Mouse (Mus musculus): ENCODE measurements around the gene Ttyh1.
"Not testable (repeated sequence)": the region's sequence is repeated elsewhere in the genome, so short reads cannot be mapped to it uniquely, and the experiment has no call there.

Gene Ttyh1

GRCm38 (mm10) chr7:4144766-4145551, 25.8 kb downstream of the Ttyh1 start:
- no peak for DNase-seq

DNA sequence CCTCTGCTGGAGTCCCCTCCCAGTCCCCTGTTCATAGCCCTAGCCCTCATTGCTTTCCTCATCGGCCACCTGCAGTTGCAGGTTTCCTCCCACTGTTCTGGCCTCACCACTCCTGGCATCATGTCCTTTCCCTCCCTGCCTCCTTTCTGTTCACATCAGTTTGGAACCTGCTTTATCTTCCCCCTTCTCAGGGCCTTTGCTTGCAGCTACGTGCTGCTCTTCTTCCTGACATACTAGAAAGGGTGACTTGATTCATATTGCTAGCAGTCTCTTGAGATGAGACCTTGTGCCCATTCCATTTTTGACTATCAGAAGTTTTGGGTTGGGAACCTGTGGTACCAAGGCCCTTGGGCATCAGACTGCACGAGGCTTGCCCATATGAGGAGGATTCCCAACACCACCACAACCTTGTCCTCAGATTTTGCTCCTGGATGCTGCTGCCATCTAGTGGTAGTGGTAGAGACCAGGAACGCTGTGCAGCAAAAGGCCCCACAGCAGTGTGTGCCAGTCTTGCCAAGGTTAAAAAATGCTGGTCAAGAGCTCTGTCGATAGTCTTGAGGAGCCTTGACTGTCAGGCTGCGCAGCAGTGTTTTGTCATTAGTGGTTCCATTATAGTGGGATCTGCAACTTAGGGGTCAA, 26.5 kb downstream of the Ttyh1 start:
- DNase-seq = peak; percentile 46

GRCm38 (mm10) chr7:4146241-4147180, 27.3 kb downstream of the Ttyh1 start:
- no peak for DNase-seq

- peak; percentile 37 for DNase-seq
These were observed 28.2 kb downstream of the Ttyh1 start for GRCm38 (mm10) chr7:4147371-4147770.

- no peak for DNase-seq
These were observed 28.6 kb downstream of the Ttyh1 start for GRCm38 (mm10) chr7:4147836-4148235.

DNA sequence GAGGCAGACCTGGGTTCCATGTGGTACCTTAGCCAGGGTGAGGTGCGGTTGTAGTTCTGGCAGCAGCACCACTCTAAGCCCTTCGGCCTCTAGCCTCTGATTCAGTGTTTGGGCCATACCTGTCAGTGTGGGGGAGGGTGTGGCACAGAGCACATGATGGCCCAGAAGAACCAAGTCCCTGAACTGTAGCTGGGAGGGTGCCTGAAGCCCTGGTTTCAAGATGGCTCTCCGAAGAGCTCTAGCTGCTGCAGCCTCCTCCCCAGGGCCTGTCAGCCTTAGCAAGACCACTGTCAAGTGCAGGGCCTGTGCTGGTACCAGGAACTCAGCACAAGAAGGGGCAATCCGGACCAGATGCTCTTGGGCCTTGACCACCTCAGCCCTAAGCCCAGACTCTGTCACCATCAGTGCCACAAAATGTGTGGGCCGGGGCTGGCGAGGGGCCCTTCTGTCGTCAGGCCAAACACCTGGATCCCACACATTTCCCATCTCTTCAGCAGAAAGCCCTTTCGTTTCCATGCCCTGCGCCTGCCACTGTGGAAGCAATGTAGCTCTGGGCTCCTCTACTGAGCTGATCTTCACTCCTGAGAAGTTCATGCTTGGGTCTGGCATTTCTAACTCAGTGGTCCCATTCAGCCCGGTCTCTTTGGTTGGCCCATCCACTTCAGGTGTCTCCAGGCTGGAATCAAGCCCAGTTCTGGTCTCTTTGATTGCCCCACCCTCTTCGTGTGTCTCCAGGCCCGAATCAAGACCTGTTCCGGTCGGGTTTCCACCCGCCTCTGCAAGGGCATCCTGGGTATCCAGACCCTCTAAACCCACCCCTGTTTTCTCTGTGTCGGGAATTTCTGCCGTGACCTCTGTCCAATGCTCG, 29.4 kb downstream of the Ttyh1 start:
- DNase-seq = no peak

- peak; percentile 81 for DNase-seq
These were observed 30.2 kb downstream of the Ttyh1 start for GRCm38 (mm10) chr7:4149209-4150054.

- peak; percentile 62 for DNase-seq
These were observed 30.9 kb downstream of the Ttyh1 start, which contains the start of gene Leng9 for GRCm38 (mm10) chr7:4150059-4150541. Gene Leng9 (minus strand): TSS chr7:4150374.

DNA sequence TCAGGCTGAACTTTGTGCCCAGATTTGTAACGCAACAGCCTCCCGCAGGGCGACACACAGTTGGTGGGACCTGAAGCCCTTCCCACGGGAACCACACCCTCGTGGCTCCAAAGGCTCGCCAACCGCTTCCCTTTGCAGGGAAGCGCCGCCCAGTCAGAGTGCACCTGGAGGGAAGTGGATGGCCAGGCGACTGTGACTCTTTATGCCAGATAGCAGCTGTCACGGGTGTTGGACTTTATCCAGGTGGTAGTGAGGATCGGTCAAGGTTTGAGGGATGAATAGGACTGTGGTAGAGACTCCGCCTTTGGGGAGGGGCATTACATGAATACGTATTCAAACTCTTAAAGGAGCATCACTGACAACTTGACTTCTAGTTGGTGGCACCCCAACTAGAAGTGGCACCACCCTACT, 31.6 kb downstream of the Ttyh1 start:
- DNase-seq = peak; percentile 55

DNA sequence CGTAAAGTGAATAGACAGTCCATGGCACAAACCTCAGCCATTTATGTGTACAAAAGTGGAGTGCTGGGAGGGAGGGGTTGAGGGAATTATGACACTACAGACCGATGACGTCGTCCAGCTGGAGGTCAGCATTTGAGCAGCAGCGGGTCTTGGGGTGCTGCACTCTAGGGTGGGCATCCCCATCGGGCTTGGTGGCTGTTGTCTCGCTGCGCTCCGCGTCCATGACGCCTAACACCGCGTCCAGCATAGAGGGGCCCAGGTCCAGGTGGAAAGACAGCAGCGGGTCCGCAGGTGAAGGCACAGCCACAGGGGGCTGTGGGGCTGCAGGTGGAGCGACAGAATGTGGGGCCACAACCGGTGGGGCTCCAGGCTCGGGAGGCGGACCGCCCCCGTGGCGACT, 32.0 kb downstream of the Ttyh1 start:
- no peak for DNase-seq

- DNase-seq = no peak
These were observed 35.1 kb downstream of the Ttyh1 start for GRCm38 (mm10) chr7:4154356-4154755.

GRCm38 (mm10) chr7:4154976-4155375, 35.8 kb downstream of the Ttyh1 start:
- DNase-seq = no peak

DNA sequence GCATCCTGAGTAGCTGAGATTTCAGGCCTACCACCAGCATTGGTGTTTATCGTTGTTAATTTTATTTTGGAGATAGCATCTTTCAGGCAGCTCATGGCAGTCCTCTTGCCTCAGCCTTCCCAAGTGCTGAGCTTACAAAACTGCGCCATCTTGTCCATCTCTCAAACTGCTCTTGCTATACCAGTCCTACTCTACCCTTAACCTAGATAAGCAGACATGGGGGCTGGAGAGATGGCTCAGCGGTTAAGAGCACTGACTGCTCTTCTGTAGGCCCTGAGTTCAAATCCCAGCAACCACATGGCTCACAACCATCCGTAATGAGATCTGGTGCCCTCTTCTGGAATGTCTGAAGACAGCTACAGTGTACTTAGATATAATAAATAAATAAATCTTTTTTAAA, 42.4 kb downstream of the Ttyh1 start:
- DNase-seq = not testable (repeated sequence)

DNA sequence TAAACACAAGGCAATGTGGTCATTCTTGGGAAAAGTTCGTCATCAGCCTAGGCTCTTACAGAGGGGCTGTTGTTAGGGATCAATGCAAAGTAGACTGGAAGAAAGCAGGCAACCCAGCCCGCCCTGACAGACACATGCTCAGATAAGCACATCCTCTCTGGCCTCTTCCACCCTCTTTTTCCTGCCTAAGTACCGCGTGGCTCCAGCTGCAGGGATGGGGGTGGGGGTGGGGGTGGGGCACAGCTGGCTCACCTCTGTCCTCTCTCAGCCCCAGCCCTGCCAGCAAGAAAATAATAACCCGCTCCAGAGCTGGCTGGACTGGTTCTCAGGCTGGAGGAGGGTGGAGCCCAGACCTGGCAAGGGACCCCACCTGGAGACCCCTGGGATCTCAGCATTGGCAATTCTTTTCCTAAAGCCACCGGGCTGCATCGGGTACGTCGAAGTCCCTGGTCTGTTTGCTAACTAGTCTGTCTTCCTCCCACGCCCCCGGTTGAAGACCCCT, 44.4 kb downstream of the Ttyh1 start:
- DNase-seq = peak; percentile 38

DNA sequence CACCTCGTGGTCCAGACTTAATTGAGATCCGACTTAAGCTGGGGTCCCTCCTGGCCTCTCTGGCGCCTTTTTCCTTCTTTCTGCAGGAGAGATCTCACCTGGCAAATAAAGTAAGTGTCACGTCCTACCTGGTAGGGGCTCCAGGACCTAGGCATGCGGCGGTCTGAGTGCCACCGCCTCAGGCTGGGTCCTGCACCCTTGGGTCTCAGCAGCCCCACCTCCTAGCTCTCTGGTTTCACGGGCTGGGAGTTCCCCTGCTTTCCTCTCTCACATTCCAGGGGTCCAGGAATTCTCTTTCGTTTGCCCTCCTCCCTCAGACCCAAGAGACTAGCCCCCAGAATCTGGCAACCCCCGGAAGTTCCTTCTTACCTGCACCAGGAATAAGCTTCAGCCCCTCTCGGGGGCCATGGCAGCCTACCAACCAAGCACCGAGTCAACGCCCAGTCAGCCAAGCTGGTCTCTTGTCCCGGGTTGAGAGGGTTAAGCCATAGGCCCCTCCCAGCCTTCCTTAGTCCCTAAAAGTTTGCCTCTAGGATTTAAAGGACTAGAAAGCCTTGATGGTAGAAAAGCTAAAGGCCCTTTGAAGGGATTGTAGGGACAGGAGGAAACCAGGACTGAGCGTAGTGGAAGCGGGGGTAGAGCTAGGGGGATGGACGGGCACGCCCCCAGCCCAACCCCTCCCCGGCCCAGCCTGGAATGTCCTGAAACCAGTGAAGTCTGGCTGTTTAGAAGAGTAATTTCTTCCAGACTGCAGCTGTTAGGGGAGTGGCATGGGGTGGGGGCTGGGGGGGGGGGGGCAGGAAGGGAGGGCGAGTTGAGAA, 45.1 kb downstream of the Ttyh1 start, which contains the start of gene Cdc42ep5:
Gene Cdc42ep5 (minus strand): TSS at position 771 of the 821 bp plus-strand sequence.
- peak; percentile 57 for DNase-seq

- no peak for DNase-seq
These were observed 46.1 kb downstream of the Ttyh1 start for GRCm38 (mm10) chr7:4165286-4165685.

GRCm38 (mm10) chr7:4167098-4167497, 47.9 kb downstream of the Ttyh1 start:
- no peak for DNase-seq

DNA sequence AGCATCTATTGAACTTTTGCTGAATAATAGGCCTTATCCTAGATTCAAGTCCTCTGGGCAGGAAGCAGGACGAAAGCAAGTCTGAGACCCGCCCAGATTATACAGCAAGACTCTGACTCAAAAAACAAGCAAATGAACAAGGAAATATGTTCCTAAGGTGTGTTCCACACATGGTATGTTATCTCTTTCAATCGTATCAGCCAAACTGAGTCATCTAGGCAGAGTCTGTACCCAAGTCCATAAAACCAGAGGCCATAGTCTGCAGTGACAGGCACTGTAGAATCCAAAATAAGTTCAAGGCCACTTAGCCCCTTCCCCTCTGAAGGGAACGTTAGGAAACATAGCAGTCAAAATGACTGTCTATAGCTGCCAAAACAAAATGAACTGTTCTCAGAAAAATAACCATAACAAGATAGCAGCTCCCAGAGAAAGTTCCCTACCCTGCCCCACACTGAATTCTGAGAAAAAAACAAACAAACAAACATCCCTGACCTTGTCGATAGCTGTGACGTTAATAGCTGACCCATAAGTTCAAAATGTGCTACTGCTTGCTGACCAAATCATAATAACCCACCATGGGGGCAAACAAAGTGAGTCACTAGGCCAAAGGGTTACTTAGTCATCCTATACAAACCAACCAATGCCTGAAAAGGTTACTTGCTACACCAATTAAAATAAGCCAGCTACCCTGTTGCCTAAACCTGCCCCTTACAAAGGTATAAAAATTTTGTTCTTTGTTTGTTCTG, 51.2 kb downstream of the Ttyh1 start:
- DNase-seq = no peak

DNA sequence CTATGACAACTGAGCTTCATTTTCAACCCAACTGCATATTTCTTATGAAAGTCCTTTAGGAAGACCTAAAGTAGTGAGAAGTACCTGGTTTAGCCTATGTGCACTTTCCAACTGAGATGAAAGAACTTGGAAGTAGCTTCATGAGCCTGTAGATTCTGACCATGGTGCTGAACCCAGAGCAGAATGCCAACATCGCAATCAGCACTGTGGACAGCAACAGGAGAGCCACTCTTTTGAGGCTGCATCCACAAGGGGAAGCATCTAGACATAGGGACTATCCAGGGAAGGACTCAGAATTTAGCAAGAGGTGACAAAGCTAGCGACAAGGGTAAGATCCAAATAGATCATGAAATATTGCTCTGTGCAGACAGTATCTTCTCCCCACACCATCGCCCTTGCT, 59.2 kb downstream of the Ttyh1 start:
- peak; percentile 23 for DNase-seq
